Mouse (Mus musculus): Measurements from ENCODE around the gene C2. TPM values are rescaled to one million over a fixed set of nuclear protein-coding genes. Genes with fewer than 3 reads are reported as not detected.

Gene C2
- 0.57 and 0.86 TPM in 2 replicates for polyA plus RNA-seq (2014; fragmentation: Nextera tagmentation; extraction: Ambion mirVana)

- Histone ChIP-seq H3K9ac (ENCODE audit: low read length) (peak within 1 kb of the TSS; percentile 98), H3K4me3 (ENCODE audit: low read depth, low read length) (peak within 1 kb of the TSS; percentile 92), H3K9me3 (ENCODE audit: control insufficient read depth, low read length) (no peaks in the 10 kb centered on the region), H3K27ac (ENCODE audit: low read depth, low read length) (peak within 1 kb of the TSS; percentile 95), H3K27me3 (ENCODE audit: control insufficient read depth, insufficient read depth, low read length) (no peaks in the 10 kb centered on the region), H3K36me3 (ENCODE audit: control insufficient read depth, insufficient read depth, low read length) (peaks cover 10% of the 10 kb centered on the region), H3K4me1 (ENCODE audit: control insufficient read depth, insufficient read depth, low read length) (peaks cover 17% of the 10 kb centered on the region), H3K4me2 (ENCODE audit: low read depth) (peak within 1 kb of the TSS; percentile 90)
- DNase-seq (ENCODE audit: low spot score): peak; percentile 89
- peak; percentile 33 for ATAC-seq (ENCODE audit: insufficient read depth, low FRiP score, low TSS enrichment)
- under 1% methylated on average over 20 of the region's 44 CpGs for WGBS
Observed at GRCm38 (mm10) chr17:34898160-34898586, at the start of gene C2, which contains the start of gene Ehmt2. TSS of gene C2 (minus strand) at chr17:34898265. TSS of gene Ehmt2 (plus strand) at chr17:34898469.

- Histone ChIP-seq H3K9me3 (ENCODE audit: control insufficient read depth, low read length) (no peaks in the 10 kb centered on the region), H3K36me3 (ENCODE audit: control insufficient read depth, insufficient read depth, low read length) (peaks cover 11% of the 10 kb centered on the region), H3K4me3 (ENCODE audit: low read depth, low read length) (no peak overlapping the region), H3K4me1 (ENCODE audit: control insufficient read depth, insufficient read depth, low read length) (peaks cover 7% of the 10 kb centered on the region; the same call in 1 of the 2 replicates), H3K4me2 (ENCODE audit: low read depth) (no peak overlapping the region), H3K27me3 (ENCODE audit: control insufficient read depth, insufficient read depth, low read length) (no peaks in the 10 kb centered on the region), H3K9ac (ENCODE audit: low read length) (no peak overlapping the region), H3K27ac (ENCODE audit: low read depth, low read length) (no peak overlapping the region)
- 34% methylated on average over 8 of the region's 8 CpGs for WGBS
- peak; percentile 40 for DNase-seq (ENCODE audit: low spot score)
- no peak for ATAC-seq (ENCODE audit: insufficient read depth, low FRiP score, low TSS enrichment)
Observed at GRCm38 (mm10) chr17:34947606-34948005, 49.5 kb upstream of the C2 start.

- ATAC-seq (ENCODE audit: insufficient read depth, low FRiP score, low TSS enrichment): no peak
- no peaks in the 10 kb centered on the region for H3K9me3 ChIP-seq (ENCODE audit: control insufficient read depth, low read length)
- no peak overlapping the region for H3K4me2 ChIP-seq (ENCODE audit: low read depth)
- H3K4me3 ChIP-seq (ENCODE audit: low read depth, low read length): no peak overlapping the region
- peaks cover 11% of the 10 kb centered on the region for H3K4me1 ChIP-seq (ENCODE audit: control insufficient read depth, insufficient read depth, low read length)
- H3K27ac ChIP-seq (ENCODE audit: low read depth, low read length): no peak overlapping the region
- DNase-seq (ENCODE audit: low spot score): no peak
- H3K27me3 ChIP-seq (ENCODE audit: control insufficient read depth, insufficient read depth, low read length): no peaks in the 10 kb centered on the region
- H3K9ac ChIP-seq (ENCODE audit: low read length): no peak overlapping the region
- H3K36me3 ChIP-seq (ENCODE audit: control insufficient read depth, insufficient read depth, low read length): peaks cover 11% of the 10 kb centered on the region
- whole genome bisulfite sequencing: 92% methylated on average over 5 of the region's 5 CpGs
Observed at GRCm38 (mm10) chr17:34946486-34947140, 48.5 kb upstream of the C2 start.

GRCm38 (mm10) chr17:34944362-34944761, 46.3 kb upstream of the C2 start:
- ATAC-seq (ENCODE audit: insufficient read depth, low FRiP score, low TSS enrichment): no peak
- no peaks in the 10 kb centered on the region for H3K36me3 ChIP-seq (ENCODE audit: control insufficient read depth, insufficient read depth, low read length)
- no peak overlapping the region for H3K9ac ChIP-seq (ENCODE audit: low read length)
- no peak overlapping the region for H3K4me2 ChIP-seq (ENCODE audit: low read depth)
- peaks cover 5% of the 10 kb centered on the region for H3K4me1 ChIP-seq (ENCODE audit: control insufficient read depth, insufficient read depth, low read length)
- DNase-seq (ENCODE audit: low spot score): no peak
- H3K9me3 ChIP-seq (ENCODE audit: control insufficient read depth, low read length): no peaks in the 10 kb centered on the region
- H3K27ac ChIP-seq (ENCODE audit: low read depth, low read length): no peak overlapping the region
- H3K4me3 ChIP-seq (ENCODE audit: low read depth, low read length): no peak overlapping the region
- H3K27me3 ChIP-seq (ENCODE audit: control insufficient read depth, insufficient read depth, low read length): no peaks in the 10 kb centered on the region

GRCm38 (mm10) chr17:34943128-34943815, 45.2 kb upstream of the C2 start:
- DNase-seq (ENCODE audit: low spot score): no peak
- Histone ChIP-seq H3K27me3 (ENCODE audit: control insufficient read depth, insufficient read depth, low read length) (no peaks in the 10 kb centered on the region), H3K4me1 (ENCODE audit: control insufficient read depth, insufficient read depth, low read length) (peaks cover 5% of the 10 kb centered on the region), H3K9ac (ENCODE audit: low read length) (no peak overlapping the region), H3K36me3 (ENCODE audit: control insufficient read depth, insufficient read depth, low read length) (no peaks in the 10 kb centered on the region), H3K4me2 (ENCODE audit: low read depth) (no peak overlapping the region), H3K27ac (ENCODE audit: low read depth, low read length) (no peak overlapping the region), H3K4me3 (ENCODE audit: low read depth, low read length) (no peak overlapping the region), H3K9me3 (ENCODE audit: control insufficient read depth, low read length) (no peaks in the 10 kb centered on the region)
- ATAC-seq (ENCODE audit: insufficient read depth, low FRiP score, low TSS enrichment): no peak
- WGBS: 77% methylated on average over 4 of the region's 4 CpGs

GRCm38 (mm10) chr17:34941344-34942041, 43.4 kb upstream of the C2 start:
- Histone ChIP-seq H3K27me3 (ENCODE audit: control insufficient read depth, insufficient read depth, low read length) (no peaks in the 10 kb centered on the region), H3K9ac (ENCODE audit: low read length) (no peak overlapping the region), H3K27ac (ENCODE audit: low read depth, low read length) (no peak overlapping the region), H3K9me3 (ENCODE audit: control insufficient read depth, low read length) (no peaks in the 10 kb centered on the region), H3K4me1 (ENCODE audit: control insufficient read depth, insufficient read depth, low read length) (peaks cover 5% of the 10 kb centered on the region), H3K4me2 (ENCODE audit: low read depth) (peak overlapping the region; percentile 37), H3K36me3 (ENCODE audit: control insufficient read depth, insufficient read depth, low read length) (no peaks in the 10 kb centered on the region), H3K4me3 (ENCODE audit: low read depth, low read length) (peak overlapping the region; percentile 19)
- ATAC-seq (ENCODE audit: insufficient read depth, low FRiP score, low TSS enrichment) (0 out of 2 replicates have a peak, but pooled peaks have one; percentile 53), DNase-seq (ENCODE audit: low spot score) (no peak)
- WGBS: 10% methylated on average over 15 of the region's 15 CpGs

- Histone ChIP-seq H3K4me3 (ENCODE audit: low read depth, low read length) (no peak overlapping the region), H3K36me3 (ENCODE audit: control insufficient read depth, insufficient read depth, low read length) (no peaks in the 10 kb centered on the region), H3K4me2 (ENCODE audit: low read depth) (no peak overlapping the region), H3K27me3 (ENCODE audit: control insufficient read depth, insufficient read depth, low read length) (no peaks in the 10 kb centered on the region), H3K4me1 (ENCODE audit: control insufficient read depth, insufficient read depth, low read length) (peaks cover 5% of the 10 kb centered on the region), H3K9ac (ENCODE audit: low read length) (no peak overlapping the region), H3K27ac (ENCODE audit: low read depth, low read length) (no peak overlapping the region), H3K9me3 (ENCODE audit: control insufficient read depth, low read length) (no peaks in the 10 kb centered on the region)
- ATAC-seq (ENCODE audit: insufficient read depth, low FRiP score, low TSS enrichment) (no peak), DNase-seq (ENCODE audit: low spot score) (no peak)
- 86% methylated on average over 6 of the region's 6 CpGs for WGBS
Observed at GRCm38 (mm10) chr17:34937960-34938505, 40.0 kb upstream of the C2 start.

- Histone ChIP-seq H3K9me3 (ENCODE audit: control insufficient read depth, low read length) (no peaks in the 10 kb centered on the region), H3K36me3 (ENCODE audit: control insufficient read depth, insufficient read depth, low read length) (no peaks in the 10 kb centered on the region), H3K27me3 (ENCODE audit: control insufficient read depth, insufficient read depth, low read length) (no peaks in the 10 kb centered on the region), H3K4me1 (ENCODE audit: control insufficient read depth, insufficient read depth, low read length) (0 out of 2 replicates have a peak, but pooled peaks cover 4% of the 10 kb centered on the region), H3K27ac (ENCODE audit: low read depth, low read length) (no peak overlapping the region), H3K9ac (ENCODE audit: low read length) (no peak overlapping the region), H3K4me3 (ENCODE audit: low read depth, low read length) (no peak overlapping the region), H3K4me2 (ENCODE audit: low read depth) (no peak overlapping the region)
- WGBS: 51% methylated on average over 8 of the region's 8 CpGs
- ATAC-seq (ENCODE audit: insufficient read depth, low FRiP score, low TSS enrichment): no peak
- no peak for DNase-seq (ENCODE audit: low spot score)
Observed at GRCm38 (mm10) chr17:34934830-34935229, 36.8 kb upstream of the C2 start.

Measured in neural tube, embryonic 11.5 days (tissue).